Comparison of ENCODE assay signal across 23 mouse cellular contexts in the genomic region with DNA sequence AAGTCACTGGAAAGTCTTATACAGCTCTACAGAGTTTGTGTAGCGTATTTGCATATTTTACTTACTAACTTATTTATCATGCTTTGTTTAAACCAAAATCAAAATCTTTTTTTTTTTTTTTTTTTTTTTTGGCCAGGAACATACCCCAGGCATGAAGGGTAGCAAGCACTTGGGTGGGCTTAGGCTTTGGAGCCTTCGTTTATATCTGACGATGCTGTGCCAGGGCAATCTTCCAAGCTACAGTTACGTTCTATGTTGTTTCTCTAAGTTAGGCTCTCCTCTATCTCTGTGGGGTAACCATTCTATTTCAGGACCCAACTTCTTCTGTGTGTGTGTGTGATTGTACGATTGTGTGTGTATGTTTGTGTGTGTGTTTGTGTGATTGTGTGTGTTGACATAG. TPM values are rescaled to one million over a fixed set of nuclear protein-coding genes. Genes with fewer than 3 reads are reported as not detected.
DNase-seq lines count a peak whose midpoint lies in the region; ATAC-seq and TF ChIP-seq lines count a peak whose summit lies in the region.
"Had no signal": no experiment of that assay in that cellular context is flagged by ENCODE, and none has a peak within 500 bp of the region (broad histone marks: within the 10 kb centered on the region; RNA-seq: fewer than 3 reads in every experiment).

No protein-coding gene starts in this region.

- ATAC-seq in intestine, embryonic 14.5 days (replicated peaks; ENCODE audit: low FRiP score, low TSS enrichment, low read depth), result no peak
- no peak for ATAC-seq in intestine, embryonic 15.5 days
- peak; percentile 88 for ATAC-seq in lung, embryonic 14.5 days (ENCODE audit: insufficient read depth)
- ATAC-seq in lung, embryonic 16.5 days (ENCODE audit: low read depth), result peak; percentile 75
- no peak for ATAC-seq in lung, postnatal 0 days
- ATAC-seq: forebrain, embryonic 14.5 days; forebrain, embryonic 16.5 days had no signal

- no peaks in the 10 kb centered on the region for H3K27me3 ChIP-seq in intestine, embryonic 14.5 days (replicated peaks; ENCODE audit: control insufficient read depth, insufficient read depth, low read length)
- H3K27me3 ChIP-seq in intestine, embryonic 15.5 days (replicated peaks), result no peaks in the 10 kb centered on the region
- H3K27me3 ChIP-seq in lung, embryonic 14.5 days (ENCODE audit: insufficient read depth, low read length), result no peaks in the 10 kb centered on the region
- no peaks in the 10 kb centered on the region for H3K27me3 ChIP-seq in lung, embryonic 16.5 days (ENCODE audit: control insufficient read depth, insufficient read depth, low read depth, low read length)
- H3K27me3 ChIP-seq in lung, postnatal 0 days (replicated peaks; ENCODE audit: insufficient read depth, low read length), result no peaks in the 10 kb centered on the region
- H3K27me3 ChIP-seq: embryonic facial prominence, embryonic 12.5 days; embryonic facial prominence, embryonic 15.5 days; forebrain, embryonic 12.5 days had no signal

- H3K4me2 ChIP-seq in intestine, embryonic 14.5 days (ENCODE audit: low read length), result no peak overlapping the region
- H3K4me2 ChIP-seq in intestine, embryonic 15.5 days (replicated peaks), result no peak overlapping the region
- no peak overlapping the region for H3K4me2 ChIP-seq in lung, embryonic 14.5 days
- H3K4me2 ChIP-seq in lung, embryonic 16.5 days (ENCODE audit: low read depth, low read length), result no peak overlapping the region
- no peak overlapping the region for H3K4me2 ChIP-seq in lung, postnatal 0 days (replicated peaks; ENCODE audit: low read depth, low read length)
- H3K4me2 ChIP-seq: embryonic facial prominence, embryonic 12.5 days; embryonic facial prominence, embryonic 15.5 days; forebrain, embryonic 12.5 days had no signal

- 61% methylated on average over 5 of the region's 5 CpGs for WGBS in intestine, embryonic 14.5 days
- 64% methylated on average over 5 of the region's 5 CpGs for WGBS in intestine, embryonic 15.5 days
- WGBS in lung, embryonic 14.5 days, result 47% methylated on average over 5 of the region's 5 CpGs
- WGBS in lung, adult 2 months, result 71% methylated on average over 5 of the region's 5 CpGs
- 50% methylated on average over 5 of the region's 5 CpGs for WGBS in lung, embryonic 16.5 days
- WGBS in lung, postnatal 0 days, result 62% methylated on average over 5 of the region's 5 CpGs

- H3K9ac ChIP-seq in intestine, embryonic 14.5 days (ENCODE audit: low read length), result no peak overlapping the region
- H3K9ac ChIP-seq in intestine, embryonic 15.5 days, result no peak overlapping the region
- no peak overlapping the region for H3K9ac ChIP-seq in lung, embryonic 14.5 days
- H3K9ac ChIP-seq in lung, embryonic 16.5 days (ENCODE audit: low read length), result no peak overlapping the region
- no peak overlapping the region for H3K9ac ChIP-seq in lung, postnatal 0 days (replicated peaks; ENCODE audit: low read depth)
- H3K9ac ChIP-seq: embryonic facial prominence, embryonic 12.5 days; embryonic facial prominence, embryonic 15.5 days; forebrain, embryonic 12.5 days had no signal

- no peaks in the 10 kb centered on the region for H3K9me3 ChIP-seq in intestine, embryonic 14.5 days (ENCODE audit: control insufficient read depth, low read length)
- no peaks in the 10 kb centered on the region for H3K9me3 ChIP-seq in intestine, embryonic 15.5 days
- H3K9me3 ChIP-seq in lung, embryonic 14.5 days (ENCODE audit: low read depth, low read length), result no peaks in the 10 kb centered on the region
- no peaks in the 10 kb centered on the region for H3K9me3 ChIP-seq in lung, embryonic 16.5 days (ENCODE audit: control insufficient read depth, low read length)
- H3K9me3 ChIP-seq in lung, postnatal 0 days (ENCODE audit: low read length), result no peaks in the 10 kb centered on the region
- H3K9me3 ChIP-seq: embryonic facial prominence, embryonic 12.5 days; embryonic facial prominence, embryonic 15.5 days; forebrain, embryonic 10.5 days; forebrain, embryonic 12.5 days had no signal

- no peak overlapping the region for H3K4me3 ChIP-seq in intestine, embryonic 14.5 days (ENCODE audit: low read depth, low read length)
- no peak overlapping the region for H3K4me3 ChIP-seq in intestine, embryonic 15.5 days (replicated peaks)
- H3K4me3 ChIP-seq in lung, embryonic 14.5 days (ENCODE audit: low read depth, low read length), result no peak overlapping the region
- no peak overlapping the region for H3K4me3 ChIP-seq in lung, adult 2 months (replicated peaks; ENCODE audit: extremely low read depth, low read depth, low read length)
- H3K4me3 ChIP-seq in lung, embryonic 16.5 days (ENCODE audit: low read length), result no peak overlapping the region
- H3K4me3 ChIP-seq in lung, postnatal 0 days (ENCODE audit: low read depth, low read length), result no peak overlapping the region
- H3K4me3 ChIP-seq: embryonic facial prominence, embryonic 12.5 days; embryonic facial prominence, embryonic 15.5 days; erythroblast, embryonic 14.5 days; forebrain, embryonic 10.5 days; forebrain, embryonic 12.5 days had no signal

- no peak overlapping the region for H3K27ac ChIP-seq in intestine, embryonic 14.5 days (ENCODE audit: low read depth)
- no peak overlapping the region for H3K27ac ChIP-seq in intestine, embryonic 15.5 days
- H3K27ac ChIP-seq in lung, embryonic 14.5 days (ENCODE audit: low read depth), result no peak overlapping the region
- H3K27ac ChIP-seq in lung, embryonic 16.5 days (ENCODE audit: low read length), result no peak overlapping the region
- H3K27ac ChIP-seq in lung, postnatal 0 days (ENCODE audit: low read length), result no peak overlapping the region
- H3K27ac ChIP-seq: embryonic facial prominence, embryonic 12.5 days; embryonic facial prominence, embryonic 15.5 days; forebrain, embryonic 10.5 days; forebrain, embryonic 12.5 days had no signal

- TF ChIP-seq POLR2A in lung, adult 2 months (IDR thresholded peaks at IDR 0.05; ENCODE audit: borderline replicate concordance, extremely low read depth, low read depth, low read length), result no peak

- no peak for TF ChIP-seq EP300 in lung, postnatal 0 days (IDR thresholded peaks at IDR 0.05)

- no peaks in the 10 kb centered on the region for H3K4me1 ChIP-seq in intestine, embryonic 14.5 days (replicated peaks; ENCODE audit: control insufficient read depth, insufficient read depth, low read length)
- H3K4me1 ChIP-seq in intestine, embryonic 15.5 days (replicated peaks), result no peaks in the 10 kb centered on the region
- no peaks in the 10 kb centered on the region for H3K4me1 ChIP-seq in lung, embryonic 14.5 days (ENCODE audit: insufficient read depth)
- H3K4me1 ChIP-seq in lung, adult 2 months (ENCODE audit: control insufficient read depth, insufficient read depth, low read length), result no peaks in the 10 kb centered on the region
- H3K4me1 ChIP-seq in lung, embryonic 16.5 days (replicated peaks; ENCODE audit: control insufficient read depth, insufficient read depth, low read length), result no peaks in the 10 kb centered on the region
- H3K4me1 ChIP-seq in lung, postnatal 0 days (ENCODE audit: insufficient read depth, low read depth, low read length), result no peaks in the 10 kb centered on the region
- H3K4me1 ChIP-seq: embryonic facial prominence, embryonic 12.5 days; embryonic facial prominence, embryonic 15.5 days; forebrain, embryonic 10.5 days; forebrain, embryonic 12.5 days had no signal

- TF ChIP-seq CTCF in lung, embryonic 14.5 days (IDR thresholded peaks at IDR 0.05; ENCODE audit: low read depth), result no peak
- TF ChIP-seq CTCF in lung, adult 2 months (IDR thresholded peaks at IDR 0.05; ENCODE audit: insufficient read depth, low read length), result no peak
- no peak for TF ChIP-seq CTCF in lung, postnatal 0 days (IDR thresholded peaks at IDR 0.05)

- peak; percentile 42 for DNase-seq in intestine, embryonic 14.5 days (ENCODE audit: low spot score)
- DNase-seq in lung, embryonic 14.5 days, result peak; percentile 83
- DNase-seq in lung, adult 2 months, result no peak
- DNase-seq in lung, postnatal 0 days (ENCODE audit: low spot score), result no peak
- DNase-seq: adrenal gland, adult 2 months; adrenal gland, postnatal 10 days; adrenal gland, postnatal 25 days; cerebellum, adult 11 months; cerebellum, adult 18-20 months; cerebellum, adult 8-10 months; cerebellum, adult 9-11 months; cerebellum, postnatal 14 days; cerebellum, postnatal 36 days; embryo, embryonic 11 days had no signal

- H3K36me3 ChIP-seq in intestine, embryonic 14.5 days (ENCODE audit: control insufficient read depth, insufficient read depth, low read length), result no peaks in the 10 kb centered on the region
- no peaks in the 10 kb centered on the region for H3K36me3 ChIP-seq in intestine, embryonic 15.5 days
- no peaks in the 10 kb centered on the region for H3K36me3 ChIP-seq in lung, embryonic 14.5 days (ENCODE audit: insufficient read depth)
- no peaks in the 10 kb centered on the region for H3K36me3 ChIP-seq in lung, embryonic 16.5 days (ENCODE audit: control insufficient read depth, insufficient read depth, low read length)
- no peaks in the 10 kb centered on the region for H3K36me3 ChIP-seq in lung, postnatal 0 days (ENCODE audit: insufficient read depth, low read length)
- H3K36me3 ChIP-seq: embryonic facial prominence, embryonic 12.5 days; embryonic facial prominence, embryonic 15.5 days; forebrain, embryonic 10.5 days; forebrain, embryonic 12.5 days had no signal

RNA-seq across cellular contexts. Expression of a gene that starts 36.9 kb away (rescaled TPM):
- polyA plus RNA-seq in intestine, embryonic 14.5 days (2014; fragmentation: Nextera tagmentation; extraction: Ambion mirVana), result 15.8 and 18.9 TPM in 2 replicates
- polyA plus RNA-seq in intestine, embryonic 15.5 days (2015; fragmentation: Nextera tagmentation; extraction: Ambion mirVana), result 19.9 and 20.3 TPM in 2 replicates
- polyA plus RNA-seq in lung, embryonic 14.5 days (2014; fragmentation: Nextera tagmentation; extraction: Ambion mirVana), result 9.7 and 9.9 TPM in 2 replicates
- 1.1 and 4.8 TPM in 2 replicates for polyA plus RNA-seq in lung, adult 2 months (2012; rRNA removed)
- polyA plus RNA-seq in lung, embryonic 16.5 days (2015; fragmentation: Nextera tagmentation; extraction: Ambion mirVana), result 12.3 and 12.5 TPM in 2 replicates
- polyA plus RNA-seq in lung, postnatal 0 days (2015; fragmentation: Nextera tagmentation; extraction: Ambion mirVana), result 10.1 and 12.9 TPM in 2 replicates
- polyA plus RNA-seq: erythroblast, embryonic 14.5 days had no signal

Comparison
In these comparisons a context has a peak if more than half of its experiments do, and no peak if none do; other contexts are left out.
1. ATAC-seq: peak in lung, embryonic 14.5 days (single experiment) and lung, embryonic 16.5 days (single experiment); none in intestine, embryonic 14.5 days (single experiment), intestine, embryonic 15.5 days (single experiment) and lung, postnatal 0 days (single experiment).
2. DNase-seq: peak in intestine, embryonic 14.5 days (single experiment) and lung, embryonic 14.5 days (single experiment); none in lung, adult 2 months (single experiment) and lung, postnatal 0 days (single experiment).